Mouse (Mus musculus) liver, embryonic 14.5 days (tissue): ENCODE measurements around the gene Ehd4. TPM values are rescaled to one million over a fixed set of nuclear protein-coding genes. Genes with fewer than 3 reads are reported as not detected.

Source experiments
- ATAC-seq: fragments of 200-750 bp; cut with Nextera tagmentation; 2 replicates; pipeline ENCODE4 v1.8.0; 2017; ENCODE audit warnings: moderate number of reproducible peaks, mild to moderate bottlenecking, moderate library complexity; ENCODE audit not compliant: insufficient read depth
- DNase-seq, 3 experiments: peaks; one replicate each; pipeline ENCODE4 v3.0.0-alpha.2; 2012 to 2013; ENCODE audit warnings: low read depth in 3 of 3, low spot score in 3 of 3
- H3K27ac ChIP-seq: fragments of 300-500 bp; sonication (generic); 2 replicates; pipeline ENCODE4 v1.5.1; 2014; ENCODE audit warnings: moderate library complexity, mild to moderate bottlenecking, control low read depth, inconsistent platforms
- H3K27me3 ChIP-seq: fragments of 300-500 bp; sonication (generic); 2 replicates; pipeline ENCODE4 v1.6.1; 2014; ENCODE audit warnings: mild to moderate bottlenecking, low read length, moderate library complexity; ENCODE audit not compliant: control insufficient read depth, insufficient read depth
- H3K36me3 ChIP-seq: fragments of 300-500 bp; sonication (generic); replicated peaks from 2 replicates; pipeline ENCODE4 v1.6.1; 2014; ENCODE audit warnings: low read depth; ENCODE audit not compliant: control insufficient read depth, insufficient read depth
- H3K4me1 ChIP-seq, 2 experiments: fragments of 200-500 bp in 1 of 2; fragments of 300-500 bp in 1 of 2; sonication (generic) in 1 of 2; replicated peaks; 2 replicates each; pipeline ENCODE4 v1.6.1; 2012 to 2014; ENCODE audit warnings: antibody characterized with exemption in 1 of 2, inconsistent platforms in 1 of 2, low read length in 1 of 2; ENCODE audit not compliant: control insufficient read depth in 2 of 2, insufficient read depth in 2 of 2
- H3K4me2 ChIP-seq: fragments of 300-500 bp; sonication (generic); 2 replicates; pipeline ENCODE4 v1.6.1; 2014; ENCODE audit warnings: low read depth, mild to moderate bottlenecking, control low read depth, moderate library complexity
- H3K4me3 ChIP-seq, 2 experiments: fragments of 200-500 bp in 1 of 2; fragments of 300-500 bp in 1 of 2; sonication (generic) in 1 of 2; 2 replicates each; pipeline ENCODE4 v1.5.1; 2012 to 2014; ENCODE audit warnings: low read depth in 2 of 2, low read length in 2 of 2, mild to moderate bottlenecking in 2 of 2, control low read depth in 1 of 2, inconsistent platforms in 1 of 2, moderate library complexity in 1 of 2; ENCODE audit not compliant: insufficient read depth in 1 of 2
- H3K9ac ChIP-seq: fragments of 300-500 bp; sonication (generic); replicated peaks from 2 replicates; pipeline ENCODE4 v1.6.1; 2014; ENCODE audit warnings: mild to moderate bottlenecking, control low read depth, moderate library complexity
- H3K9me3 ChIP-seq: fragments of 300-500 bp; sonication (generic); 2 replicates; pipeline ENCODE4 v1.6.1; 2016; ENCODE audit warnings: low read length, mixed read lengths; ENCODE audit not compliant: control insufficient read depth
- CTCF ChIP-seq: IDR thresholded peaks from 2 replicates; pipeline ENCODE4 v1.5.1; 2016; ENCODE audit warnings: antibody characterized with exemption, low read depth, control low read depth
- EP300 ChIP-seq: IDR thresholded peaks from 2 replicates; pipeline ENCODE4 v1.6.1; 2016; ENCODE audit warnings: antibody characterized with exemption, low read depth
- WGBS: fragments of 180-500 bp; shearing (Covaris S2); extraction: QIAGEN DNeasy Blood & Tissue Kit; methylation state at CpG from one replicate; pipeline ENCODE4 v1.1.7; 2014; ENCODE audit not compliant: insufficient replicate concordance; 5-methylcytosine and 5-hydroxymethylcytosine counted together
- polyA plus RNA-seq, 2 experiments: library from polyadenylated mRNA; depleted of rRNA in 1 of 2; stranded (reverse) in 1 of 2; unstranded in 1 of 2; fragments of >200 nt; fragmentation: Nextera tagmentation in 1 of 2; extraction: Ambion mirVana in 1 of 2; gene quantifications; 2 replicates each; pipeline versions ENCODE4 v1.2.1 to v1.2.3; 2012 to 2014

The Ehd4 gene
- polyA plus RNA-seq, 2 experiments, result 6.8 to 15.9 TPM

DNA sequence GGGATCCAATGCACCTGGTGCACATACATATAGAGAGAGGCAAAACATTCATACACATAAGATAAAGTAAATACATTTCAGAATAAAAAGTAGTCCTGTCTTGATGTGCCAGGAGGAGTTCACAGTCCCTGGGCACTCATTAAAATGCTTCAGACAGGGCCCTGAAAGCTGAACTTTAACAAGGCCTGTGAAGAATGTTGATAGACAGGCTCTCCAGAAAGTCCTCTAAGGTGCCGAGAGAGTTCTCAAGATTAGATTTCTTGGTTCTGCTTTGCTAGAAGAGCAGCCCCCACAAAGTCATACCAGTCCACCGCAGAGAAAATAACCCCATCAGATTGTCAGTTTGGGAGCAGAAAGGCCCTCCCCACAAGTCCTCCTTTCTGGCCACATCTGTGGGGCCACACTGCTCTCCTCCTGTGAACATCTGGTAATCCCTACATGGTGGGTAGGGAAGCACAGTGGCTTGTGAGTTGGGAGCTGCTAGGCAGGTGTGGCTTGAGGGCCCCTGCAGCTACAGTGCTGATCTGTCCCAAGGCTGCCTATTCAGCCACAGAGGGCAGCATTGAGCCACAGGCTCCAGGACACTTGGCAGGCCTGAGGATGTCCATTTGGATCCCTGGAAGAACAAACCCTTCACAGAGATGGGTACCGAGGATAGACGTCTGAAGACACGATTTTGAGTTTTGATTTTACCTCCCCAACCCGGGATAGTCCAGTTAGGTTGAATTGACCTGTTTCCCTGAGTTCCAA, 31.3 kb upstream of the Ehd4 start:
- H3K4me1 ChIP-seq, result no peaks in the 10 kb centered on the region
- H3K9ac ChIP-seq, result no peak overlapping the region
- WGBS, result 61% methylated on average over 6 of the region's 6 CpGs
- TF ChIP-seq EP300 (no peak), CTCF (peak; percentile 60)
- H3K27ac ChIP-seq, result no peak overlapping the region
- no peaks in the 10 kb centered on the region for H3K9me3 ChIP-seq
- no peak overlapping the region for H3K4me3 ChIP-seq
- DNase-seq (no peak), ATAC-seq (no peak)
- no peaks in the 10 kb centered on the region for H3K36me3 ChIP-seq
- no peak overlapping the region for H3K4me2 ChIP-seq
- no peaks in the 10 kb centered on the region for H3K27me3 ChIP-seq

DNA sequence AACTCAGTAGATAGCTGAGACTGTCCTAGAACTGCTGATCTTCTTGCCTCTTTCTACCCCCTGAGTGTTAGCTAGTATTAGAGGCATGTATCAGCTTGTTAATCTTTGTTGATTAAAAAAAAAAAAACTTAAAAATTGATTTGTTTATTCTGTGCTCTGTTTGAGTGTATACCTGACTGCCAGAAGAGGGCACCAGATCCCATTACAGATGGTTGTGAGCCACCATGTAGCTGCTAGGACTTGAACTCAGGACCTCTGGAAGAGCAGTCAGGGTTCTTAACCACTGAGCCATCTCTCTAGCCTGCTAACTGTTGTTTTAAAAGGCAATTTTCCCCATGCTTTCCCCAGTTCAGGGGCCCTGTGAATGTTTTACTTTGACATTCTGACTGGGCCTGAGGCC, 24.5 kb upstream of the Ehd4 start:
- H3K36me3 ChIP-seq, result no peaks in the 10 kb centered on the region
- H3K9me3 ChIP-seq, result no peaks in the 10 kb centered on the region
- no peak overlapping the region for H3K9ac ChIP-seq
- ATAC-seq (no peak), DNase-seq (no peak)
- H3K27ac ChIP-seq, result no peak overlapping the region
- no peak overlapping the region for H3K4me2 ChIP-seq
- no peak overlapping the region for H3K4me3 ChIP-seq
- no peaks in the 10 kb centered on the region for H3K4me1 ChIP-seq
- TF ChIP-seq CTCF (peak; percentile 34; the same call in 1 of the 2 replicates), EP300 (no peak)
- H3K27me3 ChIP-seq, result no peaks in the 10 kb centered on the region

- Histone ChIP-seq H3K4me2 (no peak overlapping the region), H3K9me3 (no peaks in the 10 kb centered on the region), H3K27me3 (no peaks in the 10 kb centered on the region), H3K4me3 (no peak overlapping the region), H3K36me3 (no peaks in the 10 kb centered on the region), H3K27ac (no peak overlapping the region), H3K4me1 (peaks cover 0 to 6% of the 10 kb centered on the region in 2 experiments; a peak in 2 of 4 replicates), H3K9ac (no peak overlapping the region)
- WGBS, result 15% methylated on average over 10 of the region's 10 CpGs
- ATAC-seq, result no peak
- peak; percentile 89 for TF ChIP-seq CTCF
- TF ChIP-seq EP300, result no peak
- no peak for DNase-seq
Measured at GRCm38 (mm10) chr2:120173718-120174117, 19.3 kb upstream of the Ehd4 start.

DNA sequence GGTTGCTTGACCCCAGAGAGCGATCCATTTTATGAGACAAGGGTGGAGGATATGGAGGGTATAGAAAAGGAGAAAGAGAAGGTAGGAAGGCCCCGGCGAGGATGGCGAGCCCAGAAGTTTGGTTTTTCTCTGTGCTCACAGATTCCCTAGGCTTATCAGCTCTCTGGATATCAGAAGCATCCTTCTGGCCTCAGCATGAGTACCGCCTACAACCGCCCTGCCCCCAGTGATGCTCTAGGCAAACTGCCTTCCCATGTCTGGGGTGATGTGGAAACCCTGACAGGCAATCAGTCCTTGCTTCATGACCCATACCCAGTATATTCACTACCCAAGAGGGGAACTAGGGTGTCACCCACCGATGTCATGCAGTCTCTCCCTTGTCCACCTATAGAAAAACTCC, 17.0 kb upstream of the Ehd4 start:
- DNase-seq (no peak), ATAC-seq (peak; percentile 62; the same call in 1 of the 2 replicates)
- Histone ChIP-seq H3K9me3 (no peaks in the 10 kb centered on the region), H3K4me1 (peaks cover 0 to 6% of the 10 kb centered on the region in 2 experiments; a peak in 2 of 4 replicates), H3K36me3 (no peaks in the 10 kb centered on the region), H3K4me2 (no peak overlapping the region), H3K27ac (no peak overlapping the region), H3K9ac (no peak overlapping the region), H3K4me3 (no peak overlapping the region), H3K27me3 (no peaks in the 10 kb centered on the region)
- no peak for TF ChIP-seq CTCF
- TF ChIP-seq EP300, result peak; percentile 19; the same call in 1 of the 2 replicates
- 38% methylated on average over 7 of the region's 7 CpGs for WGBS

DNA sequence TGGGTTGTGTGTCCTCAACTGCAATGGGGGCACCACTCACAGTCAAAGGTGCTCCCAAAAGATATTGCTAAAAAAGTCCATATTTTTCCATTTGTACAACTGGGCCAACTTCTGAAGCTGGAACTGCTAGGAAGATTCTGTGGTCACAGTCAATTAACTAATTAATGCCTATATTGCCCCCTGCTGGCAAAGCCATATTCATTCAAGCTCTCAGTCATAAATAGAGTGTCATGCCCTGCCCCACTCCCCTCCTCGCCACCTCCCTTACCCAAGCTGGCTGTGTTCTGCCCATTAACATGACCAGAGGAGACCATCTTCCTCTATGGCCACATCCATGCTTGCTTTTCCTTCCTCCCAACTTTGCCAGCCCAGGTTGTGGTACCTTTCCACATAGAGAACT, 16.3 kb upstream of the Ehd4 start:
- Histone ChIP-seq H3K4me1 (peaks cover 0 to 6% of the 10 kb centered on the region in 2 experiments; a peak in 2 of 4 replicates), H3K27me3 (no peaks in the 10 kb centered on the region), H3K9ac (no peak overlapping the region), H3K36me3 (no peaks in the 10 kb centered on the region), H3K4me3 (no peak overlapping the region), H3K4me2 (no peak overlapping the region), H3K9me3 (no peaks in the 10 kb centered on the region), H3K27ac (no peak overlapping the region)
- 19% methylated on average over 1 of the region's 1 CpGs for WGBS
- DNase-seq, result no peak
- TF ChIP-seq EP300, result no peak
- peak; percentile 63 for TF ChIP-seq CTCF
- ATAC-seq, result no peak
